Mouse (Mus musculus) embryo, embryonic 9.5 days (tissue): ENCODE measurements around the gene Gpha2.
A peak's percentile ranks its signal among the peaks of the same experiment; 100 is the strongest.

Source experiments
- DNase-seq: peaks from one replicate; pipeline ENCODE4 v3.0.0-alpha.2; 2017; ENCODE audit errors: extremely low spot score

Gpha2 gene

DNA sequence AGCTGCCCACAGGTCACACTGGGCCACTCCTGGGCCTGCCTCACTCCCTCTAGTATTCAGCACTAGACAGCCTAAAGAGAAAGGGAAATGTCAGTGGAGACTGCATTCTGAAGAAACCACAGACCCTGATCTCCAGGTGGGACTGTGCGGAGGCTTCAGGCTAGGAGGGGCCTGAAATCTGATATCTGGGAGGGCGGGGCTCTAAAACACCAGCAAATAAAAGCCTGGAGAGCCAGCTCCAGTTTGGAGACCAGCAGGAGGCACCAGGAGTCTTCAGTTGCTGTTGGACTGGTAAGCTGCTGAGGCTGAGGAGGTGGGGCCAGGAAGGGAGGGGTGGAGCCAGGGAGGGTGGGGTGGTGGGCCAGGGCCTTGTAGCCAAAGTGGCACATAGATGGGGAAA lies at the start of gene Gpha2:
Gpha2 (plus strand) TSS at position 246 of the 400 bp plus-strand sequence.
- DNase-seq = peak; percentile 45

DNA sequence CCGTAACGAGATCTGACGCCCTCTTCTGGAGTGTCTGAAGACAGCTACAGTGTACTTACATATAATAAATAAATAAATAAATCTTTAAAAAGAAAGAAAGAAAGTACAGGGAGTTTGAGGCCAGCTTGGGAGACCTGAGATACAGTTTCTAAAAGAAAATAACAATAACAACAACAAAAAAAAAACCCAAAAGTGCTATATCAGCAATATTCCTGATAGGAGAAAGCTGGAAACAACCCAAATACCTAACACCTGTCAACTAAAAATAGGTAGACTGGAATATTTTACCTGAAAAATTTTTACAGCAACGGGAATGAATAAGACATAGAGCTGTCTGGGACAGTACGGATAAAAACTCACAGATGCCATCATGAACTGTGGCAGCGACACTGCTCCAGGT lies 47.4 kb upstream of the Gpha2 start:
- no peak for DNase-seq

DNA sequence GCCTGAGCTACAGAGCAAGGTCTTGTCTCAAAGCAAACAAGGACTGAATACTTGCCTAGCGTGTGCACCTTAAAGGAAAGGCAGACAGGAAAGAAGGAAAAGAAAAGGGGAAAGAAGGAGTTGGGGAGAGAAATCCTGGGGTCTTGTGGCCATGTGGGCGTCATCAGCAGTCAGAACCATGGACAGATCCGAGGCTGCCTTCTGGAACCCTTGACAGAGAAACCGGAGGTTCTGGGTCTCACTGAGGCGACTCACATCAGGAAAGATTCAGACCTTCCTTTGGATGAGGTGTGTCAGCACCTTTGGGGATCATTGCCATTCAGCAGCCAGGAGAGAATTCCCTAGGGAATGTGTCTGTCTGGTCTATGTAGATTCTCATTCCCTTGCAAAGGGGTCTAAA lies 44.6 kb upstream of the Gpha2 start:
- DNase-seq = peak; percentile 34

DNA sequence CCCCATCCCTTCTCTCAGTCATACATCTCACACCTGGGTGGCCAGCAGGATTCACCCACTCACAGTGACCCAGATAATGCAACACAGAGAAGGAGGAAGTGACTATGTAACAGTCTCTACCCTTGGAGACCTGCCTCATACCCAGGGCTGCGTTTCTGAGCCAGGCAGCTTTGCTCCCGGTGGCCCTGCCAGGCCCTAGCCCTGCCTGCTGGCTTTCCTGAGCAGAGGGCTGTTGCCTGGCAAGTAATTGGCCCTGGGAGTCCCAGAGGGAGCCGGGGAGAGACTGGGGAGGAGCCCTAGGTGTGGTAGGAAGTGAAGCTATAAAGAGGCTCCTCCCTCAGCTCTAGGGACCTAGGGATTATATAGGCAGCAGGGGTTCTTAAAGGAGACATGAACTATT lies 43.6 kb upstream of the Gpha2 start:
- DNase-seq = no peak

DNA sequence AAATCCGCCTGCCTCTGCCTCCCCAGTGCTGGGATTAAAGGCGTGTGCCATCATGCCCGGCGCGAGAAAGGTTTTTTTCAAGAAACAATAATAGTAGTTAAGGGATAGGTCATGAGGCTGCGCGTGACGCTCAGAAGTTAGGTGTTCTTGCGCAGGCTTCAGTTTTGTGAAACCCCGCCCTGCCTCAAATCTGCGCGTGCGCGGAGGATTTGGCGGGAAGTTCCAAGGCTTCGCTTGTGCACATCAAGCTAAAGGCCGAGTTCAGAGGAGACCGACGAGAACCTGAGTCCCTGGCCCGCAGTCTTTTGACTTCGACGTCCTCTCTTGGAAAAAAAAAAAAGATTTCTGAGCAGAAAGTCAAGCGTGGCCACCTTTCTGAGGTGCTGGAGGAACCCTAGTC lies 42.0 kb upstream of the Gpha2 start, which contains the start of gene Majin:
Majin (plus strand) TSS at position 258 of the 400 bp plus-strand sequence.
- no peak for DNase-seq

DNA sequence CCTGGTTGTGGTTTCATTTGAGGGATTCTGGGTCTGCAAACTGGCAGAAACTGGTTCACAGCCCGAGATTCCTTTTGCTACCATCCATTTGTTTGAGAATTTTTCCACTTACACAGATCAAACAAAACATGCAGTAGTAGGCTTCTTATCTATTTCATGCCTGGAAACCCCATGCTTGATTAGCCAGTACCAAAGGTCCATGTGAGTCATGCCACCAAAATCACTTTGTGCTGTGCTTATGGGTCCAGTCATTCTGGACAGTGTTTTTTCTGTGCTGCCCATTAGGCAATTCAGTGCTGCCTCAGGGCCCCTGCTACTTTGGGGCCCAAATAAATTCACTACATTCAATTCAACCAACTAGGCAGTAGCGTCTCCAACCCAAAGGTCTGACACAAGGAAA lies 21.9 kb upstream of the Gpha2 start:
- no peak for DNase-seq

DNA sequence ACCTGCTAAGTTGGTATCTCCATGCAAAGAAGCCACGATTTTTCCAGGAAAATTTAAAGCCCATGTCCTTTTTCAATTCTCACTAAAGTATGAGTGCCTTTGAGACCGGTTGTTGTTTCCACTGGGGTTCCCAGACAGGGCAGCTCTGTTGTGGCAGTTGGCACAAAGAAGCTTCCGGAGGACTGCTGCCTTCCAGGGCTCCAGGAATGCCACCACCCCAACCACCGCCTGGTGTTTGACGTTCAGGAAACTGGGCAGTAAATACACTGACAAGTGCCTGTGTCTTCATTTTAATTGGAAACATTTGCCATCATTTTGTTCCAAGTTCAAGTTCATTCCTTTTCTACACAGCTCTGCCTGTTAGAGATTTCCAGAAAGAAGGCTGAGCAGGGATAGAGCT lies 19.5 kb upstream of the Gpha2 start:
- DNase-seq = no peak

DNA sequence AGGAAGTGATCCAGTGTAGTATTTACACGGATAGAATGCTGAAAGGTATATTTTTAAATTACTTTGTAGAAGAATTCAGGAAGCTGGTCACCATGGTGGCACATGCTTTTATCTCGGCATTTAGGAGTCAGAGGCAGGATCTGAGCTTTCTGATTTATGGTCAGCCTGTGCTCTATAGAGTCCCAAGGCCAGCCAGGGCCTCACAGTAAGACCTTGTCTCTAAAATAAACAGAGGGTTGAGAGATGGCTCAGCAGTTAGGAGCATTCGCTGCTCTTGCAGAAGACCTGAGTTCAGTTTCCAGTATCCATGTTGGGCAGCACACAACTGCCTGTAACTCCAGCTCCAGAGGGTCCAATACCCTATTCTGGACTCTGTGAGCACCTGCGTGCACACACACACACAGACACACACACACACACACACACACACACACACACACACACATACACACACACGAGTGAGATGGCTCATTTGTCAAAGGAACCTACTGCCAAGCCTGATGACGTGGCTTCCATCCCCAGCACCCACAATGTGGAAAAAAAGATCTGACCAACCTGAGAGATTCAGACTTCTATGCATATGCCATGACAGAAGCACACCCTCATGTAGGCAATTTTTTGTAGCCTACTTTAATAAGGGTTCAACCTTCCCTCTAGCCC lies 10.0 kb upstream of the Gpha2 start:
- no peak for DNase-seq

DNA sequence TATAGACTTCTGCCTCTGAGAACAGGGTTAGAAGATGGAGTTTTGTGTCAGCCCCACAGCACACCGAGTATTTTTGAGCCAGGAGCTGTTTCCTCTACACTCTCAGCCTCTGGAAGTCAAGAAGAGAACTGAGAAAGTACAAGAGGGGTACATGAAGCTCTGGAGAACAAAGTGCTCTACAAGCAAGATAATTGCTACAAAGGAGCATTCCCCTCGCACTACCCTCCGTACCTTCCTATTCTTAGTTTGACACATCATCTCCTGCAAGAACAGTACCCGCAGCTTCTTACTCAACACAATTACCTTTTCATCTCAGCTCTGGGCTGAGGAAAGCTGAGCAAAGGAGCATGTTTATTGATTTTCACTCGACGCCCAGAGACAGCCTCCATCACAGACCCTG lies 7.6 kb upstream of the Gpha2 start:
- no peak for DNase-seq

DNA sequence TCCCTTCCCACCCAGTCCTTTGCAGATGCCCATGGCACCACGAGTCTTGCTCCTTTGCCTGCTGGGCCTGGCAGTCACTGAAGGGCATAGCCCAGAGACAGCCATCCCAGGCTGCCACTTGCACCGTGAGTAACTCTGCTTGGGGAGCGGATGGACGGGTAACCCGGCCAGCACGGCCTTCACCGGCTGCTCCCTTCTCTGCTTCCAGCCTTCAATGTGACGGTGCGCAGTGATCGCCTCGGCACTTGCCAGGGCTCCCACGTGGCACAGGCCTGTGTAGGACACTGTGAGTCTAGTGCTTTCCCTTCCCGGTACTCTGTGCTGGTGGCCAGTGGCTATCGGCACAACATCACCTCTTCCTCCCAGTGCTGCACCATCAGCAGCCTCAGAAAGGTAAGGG lies 583 bp downstream of the Gpha2 start:
- DNase-seq = no peak

DNA sequence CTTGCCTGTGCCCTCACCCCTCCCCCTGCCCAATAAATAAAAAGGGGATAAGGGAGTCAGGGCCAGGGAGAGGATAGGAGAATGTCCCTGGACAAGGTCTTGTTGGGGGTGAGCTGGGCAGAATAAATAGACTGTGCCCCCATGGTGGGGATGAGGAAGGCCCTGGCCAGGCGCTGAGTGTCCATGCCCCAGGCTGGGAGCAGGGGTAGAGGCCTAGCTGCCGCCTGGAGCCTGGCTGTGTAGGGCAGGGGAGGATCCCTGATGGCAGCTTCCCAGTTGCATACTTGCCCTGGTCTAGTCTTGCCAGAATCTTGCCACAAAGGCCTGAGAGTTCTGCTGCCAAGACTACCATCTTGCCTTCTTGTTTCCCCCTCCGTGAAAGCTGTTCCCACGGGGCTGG lies 1.7 kb downstream of the Gpha2 start:
- DNase-seq = no peak

DNA sequence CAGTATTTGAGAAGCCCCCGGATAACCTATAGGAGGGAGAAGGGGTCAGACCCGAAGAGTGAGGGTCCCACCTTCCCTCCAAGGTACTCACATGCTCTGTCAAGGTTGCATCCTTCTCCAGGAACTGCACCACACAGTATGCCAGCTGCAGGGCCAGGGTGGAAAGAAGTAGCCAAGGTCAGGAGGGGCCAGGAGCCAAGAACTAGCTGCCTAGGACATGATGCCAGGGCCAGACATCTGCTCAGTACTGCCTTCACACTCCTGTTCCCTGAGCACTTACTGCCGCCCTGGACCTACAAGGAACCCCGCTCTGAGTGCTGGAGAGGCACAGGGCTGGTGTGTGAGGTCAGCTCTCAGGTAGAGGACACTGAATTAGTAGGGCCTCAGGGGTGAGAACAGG lies 4.2 kb downstream of the Gpha2 start:
- DNase-seq = no peak

DNA sequence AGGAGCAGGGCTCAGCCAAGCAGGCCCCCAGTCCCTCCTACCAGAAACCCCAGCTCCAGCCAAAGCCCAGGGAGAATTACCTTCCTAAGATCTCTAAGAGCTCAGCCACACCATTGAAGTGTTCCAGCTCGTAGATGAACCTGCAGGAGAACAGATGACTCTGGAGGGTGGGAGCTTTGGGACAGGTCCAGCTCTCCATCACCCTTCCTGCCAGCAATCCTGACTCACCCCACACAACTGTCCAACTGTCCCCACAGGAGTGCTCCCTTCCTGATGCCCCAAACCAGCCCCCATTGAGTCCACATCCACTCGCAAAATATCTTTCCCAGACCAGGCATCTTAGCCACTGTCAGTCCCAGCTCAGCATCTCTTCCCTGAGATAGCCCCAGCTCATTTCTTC lies 4.9 kb downstream of the Gpha2 start:
- no peak for DNase-seq

DNA sequence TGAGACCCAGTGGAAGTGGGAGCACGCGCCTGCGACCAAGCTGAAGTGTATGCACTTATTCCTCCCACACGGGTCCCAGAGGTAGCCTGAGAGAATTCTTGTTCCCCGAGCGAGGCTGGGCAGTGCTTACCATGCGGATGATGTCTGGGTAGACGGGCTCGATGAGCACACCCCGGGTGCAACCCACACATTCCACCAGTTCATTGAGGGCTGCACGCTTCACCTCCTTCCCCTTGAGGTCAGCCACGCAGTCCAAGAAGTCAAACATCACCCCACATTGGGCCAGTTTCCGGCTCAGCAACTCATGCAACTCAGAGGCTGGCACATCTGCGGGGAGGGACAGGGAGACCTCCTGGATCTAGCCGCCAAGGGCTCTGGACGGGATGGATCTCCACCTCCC lies 7.5 kb downstream of the Gpha2 start:
- DNase-seq = no peak

DNA sequence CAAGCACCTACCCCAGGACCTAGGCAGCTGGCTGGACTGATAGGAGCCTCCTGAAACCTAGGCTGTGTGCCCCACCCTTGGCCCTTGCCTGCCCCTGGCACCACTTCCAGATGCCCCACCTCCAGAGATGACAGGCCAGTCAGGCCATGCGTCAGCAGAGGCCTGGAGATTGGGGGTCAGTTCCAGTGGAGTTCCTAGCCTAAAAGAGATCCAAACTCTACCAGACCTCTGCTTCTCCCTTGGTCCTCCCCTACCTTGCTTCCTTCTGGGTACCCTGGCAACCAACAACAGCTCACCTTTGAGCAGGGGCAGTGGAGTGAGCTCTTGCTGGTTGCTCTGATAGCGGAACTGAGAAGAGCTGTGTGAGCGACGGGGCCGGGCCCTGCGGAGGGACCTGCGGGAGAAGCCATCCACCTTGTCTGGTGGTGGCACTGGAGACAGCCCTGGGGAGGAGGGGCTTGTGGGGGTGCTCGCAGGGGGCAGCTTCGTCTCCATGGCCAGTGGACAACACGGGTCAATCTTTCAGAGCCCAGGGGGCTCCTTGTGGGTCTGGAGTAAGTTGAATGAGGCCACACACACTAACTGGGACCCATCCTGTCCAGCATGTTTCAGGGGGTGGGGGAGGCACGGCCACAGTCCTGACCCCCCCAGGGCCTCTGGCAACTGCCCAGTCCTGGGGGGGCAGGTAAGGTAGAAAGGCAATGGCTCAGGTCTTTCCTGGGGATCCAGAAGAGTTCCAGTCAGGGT lies 8.3 kb downstream of the Gpha2 start:
- no peak for DNase-seq

DNA sequence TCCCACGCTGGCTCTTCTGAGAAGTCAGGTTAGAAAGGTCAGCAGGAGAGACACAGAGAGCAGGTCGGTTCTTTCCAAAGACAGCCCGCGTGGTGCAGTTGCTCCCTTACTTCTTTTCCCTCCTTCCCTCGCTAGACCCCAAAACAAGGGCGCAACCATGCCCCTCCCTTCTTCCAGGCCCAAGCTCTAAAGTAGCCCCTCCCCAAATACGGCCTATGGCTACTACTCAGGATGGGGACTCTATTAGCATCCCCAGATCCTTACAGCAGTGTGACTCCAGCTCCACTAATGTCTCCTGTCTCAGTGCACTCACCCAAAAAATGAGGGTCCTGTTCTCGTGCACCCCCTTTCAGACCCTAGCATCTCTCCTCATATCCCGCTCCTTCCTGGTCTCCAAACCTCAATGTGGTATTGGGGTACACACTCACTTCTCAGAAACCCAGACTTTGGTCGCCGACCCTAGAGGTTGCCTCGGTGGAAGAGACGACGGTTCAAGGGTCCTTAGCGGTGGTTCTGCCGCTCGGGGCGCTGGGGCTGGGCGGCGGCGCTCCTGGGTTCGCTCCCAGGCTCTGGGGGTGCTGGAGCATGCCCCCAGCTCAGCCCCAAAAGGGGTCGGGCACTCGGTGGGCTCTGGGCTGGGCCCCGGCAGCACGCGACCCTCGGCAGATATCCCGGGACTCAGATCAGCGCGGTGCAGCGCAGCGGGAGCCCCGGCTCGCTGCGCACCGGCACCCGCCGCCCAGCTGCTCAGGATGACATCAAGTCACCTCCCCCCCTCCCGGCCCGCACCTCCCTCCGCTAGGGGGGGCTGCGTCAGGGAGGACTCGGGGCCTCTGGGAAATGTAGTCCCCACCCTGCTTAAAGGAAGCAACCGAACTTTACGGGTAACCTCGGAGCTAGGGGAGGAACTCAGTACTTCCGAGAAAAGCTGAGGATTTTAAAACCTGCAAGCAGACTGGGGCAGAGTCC lies 9.2 kb downstream of the Gpha2 start, which contains the start of gene Ppp2r5b:
Ppp2r5b (minus strand) TSS at position 789 of the 969 bp plus-strand sequence.
- peak; percentile 96 for DNase-seq

DNA sequence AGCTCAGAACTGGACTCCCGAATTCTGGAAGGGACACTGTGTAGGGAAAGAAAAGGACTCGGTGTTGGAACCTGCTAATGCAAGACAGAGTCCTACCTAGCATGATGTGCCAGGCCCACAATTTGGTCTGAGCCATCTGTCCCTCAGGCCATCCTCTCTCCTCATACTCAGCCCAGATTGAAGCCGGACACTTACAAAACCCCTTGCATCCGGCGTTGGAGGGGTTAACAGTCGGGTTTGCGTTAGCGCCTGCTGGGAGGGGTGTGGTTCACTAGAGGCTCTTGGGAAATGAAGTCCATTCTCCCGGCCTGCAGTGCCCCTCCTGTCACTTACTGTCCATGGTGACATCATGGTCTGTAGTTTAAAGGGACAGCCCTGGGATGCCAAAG lies 9.9 kb downstream of the Gpha2 start:
- peak; percentile 91 for DNase-seq

DNA sequence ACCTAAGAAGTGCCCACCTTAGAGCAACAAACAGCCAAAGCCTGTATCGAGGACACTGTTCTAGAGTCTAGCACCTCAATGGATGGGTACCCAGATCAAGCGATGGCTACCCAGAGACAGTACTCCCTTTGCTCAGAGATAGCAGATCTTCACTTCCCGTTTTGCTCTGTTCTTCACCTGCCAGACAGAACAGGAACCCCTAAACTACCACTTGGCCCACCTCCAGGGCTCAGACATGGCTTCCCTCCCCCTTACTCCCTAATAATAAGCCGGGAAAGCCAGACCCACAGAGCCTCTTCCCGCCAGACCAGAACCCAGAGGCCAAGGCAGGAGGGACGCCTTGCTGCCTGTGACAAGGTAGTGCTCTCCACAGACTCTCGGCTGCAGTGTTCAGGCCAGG lies 10.7 kb downstream of the Gpha2 start:
- no peak for DNase-seq

DNA sequence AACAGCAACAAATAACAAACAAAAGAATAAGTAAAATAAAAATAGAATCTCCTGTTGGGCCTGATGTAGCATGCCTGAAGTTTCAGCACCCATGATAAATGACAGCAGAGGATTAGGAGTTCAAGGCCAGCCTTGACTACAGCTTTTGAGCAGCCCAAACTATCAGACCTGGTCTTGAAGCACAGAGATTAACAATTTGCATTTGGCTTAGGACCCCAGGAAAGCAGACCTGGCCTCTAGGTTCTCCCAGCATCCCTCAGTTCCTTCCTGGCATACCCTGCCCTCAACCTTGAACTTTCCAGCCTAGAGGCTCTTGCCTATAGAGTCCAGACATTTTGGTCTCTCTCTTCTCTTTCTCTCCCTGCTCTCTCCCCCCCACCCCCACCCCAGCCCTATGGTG lies 12.6 kb downstream of the Gpha2 start:
- no peak for DNase-seq

DNA sequence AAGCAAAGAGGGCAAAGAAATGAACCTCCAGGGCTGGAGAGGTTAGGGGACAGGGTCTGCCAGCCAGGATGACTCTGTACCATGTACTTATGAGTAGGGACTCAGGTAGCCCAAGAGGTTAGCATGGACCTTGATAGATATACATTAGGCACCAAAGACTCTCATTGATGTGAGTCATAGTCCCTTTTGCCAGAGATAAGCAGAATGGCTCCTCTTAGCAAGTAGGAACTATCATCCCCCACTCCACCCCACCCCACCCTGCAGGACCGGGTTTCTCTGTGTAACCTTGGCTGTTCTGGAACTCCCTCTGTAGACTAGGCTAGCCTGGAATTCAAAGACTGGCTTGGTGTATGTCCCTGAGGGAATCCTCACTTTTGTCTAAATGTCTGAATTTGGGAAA lies 14.0 kb downstream of the Gpha2 start:
- no peak for DNase-seq

DNA sequence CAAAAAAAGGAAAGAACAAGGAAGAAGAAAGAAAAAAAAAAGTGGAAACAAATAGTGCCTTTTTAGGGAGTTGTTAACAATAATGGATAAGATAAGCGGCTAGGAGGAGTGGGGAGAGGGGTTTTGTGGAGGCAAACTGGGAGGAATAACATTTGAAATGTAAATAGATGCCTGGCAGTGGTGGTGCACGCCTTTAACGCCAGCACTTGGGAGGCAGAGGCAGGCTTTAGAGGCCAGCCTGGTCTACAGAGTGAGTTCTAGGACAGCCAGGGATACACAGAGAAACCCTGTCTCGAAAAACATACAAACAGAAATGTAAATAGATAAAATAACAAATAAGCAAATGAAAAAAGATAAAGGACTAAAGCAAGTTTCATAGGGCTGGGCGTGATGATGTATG lies 14.5 kb downstream of the Gpha2 start:
- no peak for DNase-seq
